In the genomic region with DNA sequence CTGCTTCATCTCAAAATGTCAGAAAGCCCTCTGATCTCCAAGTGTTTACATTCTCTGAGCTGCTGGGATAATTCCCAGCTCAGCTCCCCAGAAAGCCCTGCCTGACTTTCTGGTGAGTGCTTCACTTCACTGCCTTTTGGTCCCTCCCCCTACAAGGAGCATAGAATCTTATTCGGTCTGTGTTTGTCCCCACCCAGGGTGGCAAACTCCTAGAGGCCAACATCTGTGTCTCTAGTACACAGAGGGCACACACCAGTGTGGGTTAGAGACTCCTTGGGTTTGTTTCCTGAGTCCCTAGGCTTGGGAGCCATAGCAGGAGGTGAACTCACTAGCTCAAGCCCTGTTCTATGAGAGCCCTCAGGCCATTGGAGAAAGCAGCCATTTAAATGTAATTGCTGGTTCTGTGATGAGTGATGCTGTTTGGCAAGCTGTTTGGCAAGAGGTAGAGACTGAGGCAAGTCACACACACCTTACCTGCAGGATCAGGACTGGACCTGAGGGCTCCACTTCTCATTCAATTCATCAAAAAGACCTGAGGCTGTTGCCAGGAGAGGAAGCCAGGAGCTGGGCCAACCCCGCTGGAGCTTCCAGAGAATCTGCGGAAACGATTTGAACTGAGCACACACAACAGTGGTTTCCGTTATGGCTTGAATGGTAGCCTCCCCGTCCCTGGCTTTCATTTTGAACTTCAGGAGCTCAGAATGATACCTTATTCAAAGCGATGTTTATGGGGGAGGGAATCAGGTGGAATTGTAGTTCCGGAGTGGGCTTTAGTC, we compare ENCODE assay signal across 17 mouse cellular contexts. TPM values are rescaled to one million over a fixed set of nuclear protein-coding genes. Genes with fewer than 3 reads are reported as not detected.
DNase-seq lines count a peak whose midpoint lies in the region; ATAC-seq and TF ChIP-seq lines count a peak whose summit lies in the region.
"Had no signal": no experiment of that assay in that cellular context is flagged by ENCODE, and none has a peak within 500 bp of the region (broad histone marks: within the 10 kb centered on the region; RNA-seq: fewer than 3 reads in every experiment).

No protein-coding gene starts in this region.

- H3K4me3 ChIP-seq in embryonic facial prominence, embryonic 14.5 days (ENCODE audit: low read depth, low read length): no peak overlapping the region
- H3K4me3 ChIP-seq in forebrain, postnatal 0 days (ENCODE audit: low read depth, low read length): no peak overlapping the region
- H3K4me3 ChIP-seq: erythroblast, embryonic 14.5 days had no signal

- H3K4me2 ChIP-seq in embryonic facial prominence, embryonic 14.5 days (ENCODE audit: low read depth, low read length): no peak overlapping the region
- H3K4me2 ChIP-seq in forebrain, postnatal 0 days (ENCODE audit: low read depth): no peak overlapping the region

- peak; percentile 30; the same call in 1 of the 2 replicates for ATAC-seq in embryonic facial prominence, embryonic 14.5 days (ENCODE audit: low read depth)
- no peak for ATAC-seq in forebrain, postnatal 0 days
- ATAC-seq: hindbrain, embryonic 16.5 days had no signal

- peaks cover 7% of the 10 kb centered on the region; the same call in 1 of the 2 replicates for H3K4me1 ChIP-seq in embryonic facial prominence, embryonic 14.5 days (ENCODE audit: control insufficient read depth, insufficient read depth, low read length)
- H3K4me1 ChIP-seq in forebrain, postnatal 0 days (ENCODE audit: insufficient read depth): no peaks in the 10 kb centered on the region

- 23% methylated on average over 8 of the region's 8 CpGs for WGBS in embryonic facial prominence, embryonic 14.5 days
- 36% methylated on average over 8 of the region's 8 CpGs for WGBS in forebrain, postnatal 0 days

- peak; percentile 14 for DNase-seq in gastrocnemius, postnatal 25 days
- DNase-seq in gastrocnemius, adult 18-20 months (ENCODE audit: low spot score): no peak
- peak; percentile 17 for DNase-seq in CD4-positive helper T cell, adult 2 months (ENCODE audit: low read depth, low spot score)
- no peak for DNase-seq in embryonic facial prominence, embryonic 14.5 days (ENCODE audit: low spot score)
- peak; percentile 31 for DNase-seq in kidney, postnatal 36 days
- DNase-seq in frontal cortex, adult 2 months (ENCODE audit: extremely low spot score in 1 of 2, low spot score in 1 of 2): no peak
- no peak for DNase-seq in forebrain, postnatal 0 days
- no peak for DNase-seq in urinary bladder, postnatal 4 days (ENCODE audit: low spot score in 2 of 2)
- DNase-seq: B cell, adult 2 months; cerebellum, postnatal 25 days; layer of hippocampus, postnatal 36 days; thymus, adult 18-20 months had no signal

- H3K27ac ChIP-seq in embryonic facial prominence, embryonic 14.5 days (replicated peaks; ENCODE audit: low read depth, low read length): peak overlapping the region; percentile 44
- no peak overlapping the region for H3K27ac ChIP-seq in forebrain, postnatal 0 days (ENCODE audit: low read depth, low read length)

- H3K9ac ChIP-seq in embryonic facial prominence, embryonic 14.5 days (ENCODE audit: low read depth, low read length): no peak overlapping the region
- H3K9ac ChIP-seq in forebrain, postnatal 0 days: no peak overlapping the region

- H3K27me3 ChIP-seq in embryonic facial prominence, embryonic 14.5 days (replicated peaks; ENCODE audit: control insufficient read depth, insufficient read depth, low read length): no peaks in the 10 kb centered on the region
- H3K27me3 ChIP-seq in forebrain, postnatal 0 days (ENCODE audit: insufficient read depth, low read length): no peaks in the 10 kb centered on the region

- no peak for TF ChIP-seq CTCF in forebrain, postnatal 0 days (IDR thresholded peaks at IDR 0.05; ENCODE audit: low read depth)

- no peaks in the 10 kb centered on the region for H3K9me3 ChIP-seq in embryonic facial prominence, embryonic 14.5 days (ENCODE audit: control insufficient read depth, low read length)
- no peaks in the 10 kb centered on the region for H3K9me3 ChIP-seq in forebrain, postnatal 0 days (ENCODE audit: low read length)

- no peaks in the 10 kb centered on the region for H3K36me3 ChIP-seq in embryonic facial prominence, embryonic 14.5 days (ENCODE audit: control insufficient read depth, insufficient read depth, low read length)
- H3K36me3 ChIP-seq in forebrain, postnatal 0 days (ENCODE audit: insufficient read depth): no peaks in the 10 kb centered on the region

RNA-seq across cellular contexts. Expression of a gene that starts 21.4 kb away (rescaled TPM):
- not detected for total RNA-seq in gastrocnemius, postnatal 25 days (2021)
- not detected for total RNA-seq in gastrocnemius, adult 18-20 months (2021)
- polyA plus RNA-seq in embryonic facial prominence, embryonic 14.5 days (2014; fragmentation: Nextera tagmentation; extraction: Ambion mirVana): 53.7 and 62.4 TPM in 2 replicates
- 0.76 and 1.2 TPM in 2 replicates for polyA plus RNA-seq in frontal cortex, adult 2 months (2012; rRNA removed)
- 1.5 and 6.1 TPM in 2 replicates for total RNA-seq in forebrain, postnatal 0 days (2014; rRNA removed)
- polyA plus RNA-seq in forebrain, postnatal 0 days (2015; fragmentation: Nextera tagmentation; extraction: Ambion mirVana): 4.3 and 7.3 TPM in 2 replicates
- total RNA-seq: layer of hippocampus, postnatal 36 days; megakaryocyte-erythroid progenitor cell, adult 5-6 weeks had no signal
- polyA plus RNA-seq: erythroblast, embryonic 14.5 days had no signal

RNA-seq across cellular contexts. Expression of a gene that starts 32.4 kb away (rescaled TPM):
- total RNA-seq in gastrocnemius, postnatal 25 days (2021): not detected
- total RNA-seq in gastrocnemius, adult 18-20 months (2021): not detected
- polyA plus RNA-seq in embryonic facial prominence, embryonic 14.5 days (2014; fragmentation: Nextera tagmentation; extraction: Ambion mirVana): not detected in 2 replicates
- polyA plus RNA-seq in frontal cortex, adult 2 months (2012; rRNA removed): not detected in 2 replicates
- total RNA-seq in forebrain, postnatal 0 days (2014; rRNA removed): not detected in 2 replicates
- polyA plus RNA-seq in forebrain, postnatal 0 days (2015; fragmentation: Nextera tagmentation; extraction: Ambion mirVana): not detected in 2 replicates
- total RNA-seq: layer of hippocampus, postnatal 36 days; liver, adult 2 months; megakaryocyte-erythroid progenitor cell, adult 5-6 weeks had no signal
- polyA plus RNA-seq: erythroblast, embryonic 14.5 days; heart, embryonic 14.5 days; hindbrain, embryonic 16.5 days; liver, adult 2 months had no signal

RNA-seq across cellular contexts. Expression of a gene that starts 43.5 kb away (rescaled TPM):
- total RNA-seq in gastrocnemius, postnatal 25 days (2021): 10 to 100 TPM; 27.7 to 39.4 TPM
- total RNA-seq in gastrocnemius, adult 18-20 months (2021): 10 to 100 TPM; 31.4 to 32.6 TPM
- 72.9 and 76.9 TPM in 2 replicates for polyA plus RNA-seq in embryonic facial prominence, embryonic 14.5 days (2014; fragmentation: Nextera tagmentation; extraction: Ambion mirVana)
- polyA plus RNA-seq in frontal cortex, adult 2 months (2012; rRNA removed): 80.6 and 84.7 TPM in 2 replicates
- 47.6 and 77.6 TPM in 2 replicates for total RNA-seq in forebrain, postnatal 0 days (2014; rRNA removed)
- 91.0 and 93.8 TPM in 2 replicates for polyA plus RNA-seq in forebrain, postnatal 0 days (2015; fragmentation: Nextera tagmentation; extraction: Ambion mirVana)

RNA-seq across cellular contexts. Expression of a gene that starts 44.4 kb away (rescaled TPM):
- total RNA-seq in gastrocnemius, postnatal 25 days (2021): not detected
- not detected for total RNA-seq in gastrocnemius, adult 18-20 months (2021)
- 0.51 TPM in 1 of 2 replicates, not detected in the other for polyA plus RNA-seq in embryonic facial prominence, embryonic 14.5 days (2014; fragmentation: Nextera tagmentation; extraction: Ambion mirVana)
- polyA plus RNA-seq in frontal cortex, adult 2 months (2012; rRNA removed): 0.12 TPM in 1 of 2 replicates, not detected in the other
- not detected in 2 replicates for total RNA-seq in forebrain, postnatal 0 days (2014; rRNA removed)
- 0.33 TPM in 1 of 2 replicates, not detected in the other for polyA plus RNA-seq in forebrain, postnatal 0 days (2015; fragmentation: Nextera tagmentation; extraction: Ambion mirVana)
- total RNA-seq: layer of hippocampus, postnatal 36 days; liver, adult 2 months; megakaryocyte-erythroid progenitor cell, adult 5-6 weeks had no signal
- polyA plus RNA-seq: erythroblast, embryonic 14.5 days had no signal

RNA-seq across cellular contexts. Expression of a gene that starts 52.6 kb away (rescaled TPM):
- total RNA-seq in gastrocnemius, postnatal 25 days (2021): not detected
- not detected for total RNA-seq in gastrocnemius, adult 18-20 months (2021)
- polyA plus RNA-seq in embryonic facial prominence, embryonic 14.5 days (2014; fragmentation: Nextera tagmentation; extraction: Ambion mirVana): not detected in 2 replicates
- not detected in 2 replicates for polyA plus RNA-seq in frontal cortex, adult 2 months (2012; rRNA removed)
- not detected in 2 replicates for total RNA-seq in forebrain, postnatal 0 days (2014; rRNA removed)
- 0.19 TPM in 1 of 2 replicates, not detected in the other for polyA plus RNA-seq in forebrain, postnatal 0 days (2015; fragmentation: Nextera tagmentation; extraction: Ambion mirVana)
- total RNA-seq: layer of hippocampus, postnatal 36 days; liver, adult 2 months; megakaryocyte-erythroid progenitor cell, adult 5-6 weeks had no signal
- polyA plus RNA-seq: erythroblast, embryonic 14.5 days; heart, embryonic 14.5 days; hindbrain, embryonic 16.5 days; liver, adult 2 months had no signal

Comparison
In these comparisons a context has a peak if more than half of its experiments do, and no peak if none do; other contexts are left out.
1. DNase-seq: peak in gastrocnemius, postnatal 25 days (single experiment), CD4-positive helper T cell, adult 2 months (single experiment) and kidney, postnatal 36 days (2 of 2); none in gastrocnemius, adult 18-20 months (single experiment), embryonic facial prominence, embryonic 14.5 days (single experiment), frontal cortex, adult 2 months (0 of 2), forebrain, postnatal 0 days (single experiment) and urinary bladder, postnatal 4 days (0 of 2).